Mouse (Mus musculus) CH12.LX (cell line): ENCODE measurements at regions not wholly inside any gene's neighbourhood (a gene's known extent, or its start where the extent isn't known, plus 50 kb on each side); places are given as distances from the start of the nearest gene placed in this dataset.

ENCODE experiments used
- DNase-seq: peaks from one replicate; pipeline ENCODE4 v3.0.0-alpha.2; 2013; ENCODE audit errors: extremely low read depth
- H3K27ac ChIP-seq: 2 replicates; pipeline ENCODE4 v1.5.1; 2012; ENCODE audit warnings: low read depth, mild to moderate bottlenecking, control low read depth, moderate library complexity; ENCODE audit not compliant: insufficient read depth
- H3K27me3 ChIP-seq: replicated peaks from 2 replicates; pipeline ENCODE3; 2012; ENCODE audit warnings: inconsistent platforms
- H3K36me3 ChIP-seq, 2 experiments: replicated peaks in 1 of 2; 2 replicates each; pipeline versions ENCODE3 to v1.6.1; 2012; ENCODE audit warnings: inconsistent platforms in 1 of 2, low read length in 1 of 2, mild to moderate bottlenecking in 1 of 2, mixed read lengths in 1 of 2, moderate library complexity in 1 of 2; ENCODE audit not compliant: control insufficient read depth in 1 of 2, insufficient read depth in 1 of 2
- H3K4me1 ChIP-seq, 2 experiments: 2 replicates each; pipeline ENCODE4 v1.6.1; 2012; ENCODE audit warnings: inconsistent platforms in 1 of 2, moderate library complexity in 1 of 2; ENCODE audit not compliant: insufficient read depth in 2 of 2, control insufficient read depth in 1 of 2
- H3K4me2 ChIP-seq: 2 replicates; pipeline ENCODE4 v1.6.1; 2012; ENCODE audit warnings: low read depth, mild to moderate bottlenecking, control low read depth; ENCODE audit not compliant: poor library complexity, insufficient read depth, severe bottlenecking
- H3K4me3 ChIP-seq, 3 experiments: fragments of 150-350 bp in 1 of 3; sonication (generic) in 1 of 3; replicated peaks in 1 of 3; 2 replicates each; pipeline versions ENCODE3 to v1.5.1; 2011 to 2012; ENCODE audit warnings: low read depth in 2 of 3, low read length in 2 of 3, mild to moderate bottlenecking in 2 of 3, moderate library complexity in 2 of 3, control low read depth in 1 of 3, improper control_type of control experiment in 1 of 3, inconsistent platforms in 1 of 3, mixed read lengths in 1 of 3; ENCODE audit not compliant: poor library complexity in 1 of 3
- H3K79me2 ChIP-seq: replicated peaks from 2 replicates; pipeline ENCODE4 v1.6.1; 2012; ENCODE audit warnings: mild to moderate bottlenecking, moderate library complexity; ENCODE audit not compliant: control insufficient read depth, poor library complexity, insufficient read depth, severe bottlenecking; ENCODE audit errors: extremely low read depth
- H3K9ac ChIP-seq: 2 replicates; pipeline ENCODE4 v1.6.1; 2012; ENCODE audit warnings: low read depth, mild to moderate bottlenecking, control low read depth, moderate library complexity; ENCODE audit not compliant: insufficient read depth
- H3K9me3 ChIP-seq: replicated peaks from 2 replicates; pipeline ENCODE3; 2012; ENCODE audit warnings: low read length, inconsistent platforms, mixed read lengths
- BHLHE40 ChIP-seq: IDR thresholded peaks from 2 replicates; pipeline ENCODE4 v1.6.1; 2011; ENCODE audit warnings: mild to moderate bottlenecking, low read depth, low read length, improper control_type of control experiment
- ELF1 ChIP-seq: IDR thresholded peaks from 2 replicates; pipeline ENCODE4 v1.6.1; 2014; ENCODE audit warnings: low read depth, mild to moderate bottlenecking, inconsistent platforms, low read length, improper control_type of control experiment
- EP300 ChIP-seq: IDR thresholded peaks from 2 replicates; pipeline ENCODE4 v1.6.1; 2011; ENCODE audit warnings: low read length, improper control_type of control experiment
- GABPA ChIP-seq: IDR thresholded peaks from 2 replicates; pipeline ENCODE4 v1.6.1; 2012; ENCODE audit warnings: low read depth, low read length, improper control_type of control experiment, inconsistent platforms; ENCODE audit not compliant: insufficient replicate concordance
- HCFC1 ChIP-seq: IDR thresholded peaks from 2 replicates; pipeline ENCODE4 v1.6.1; 2012; ENCODE audit warnings: low read depth, mild to moderate bottlenecking, inconsistent platforms, low read length, improper control_type of control experiment
- IRF4 ChIP-seq: IDR thresholded peaks from 2 replicates; pipeline ENCODE4 v1.6.1; 2014; ENCODE audit warnings: low read depth, mild to moderate bottlenecking, inconsistent platforms, low read length, improper control_type of control experiment
- JUN ChIP-seq: IDR thresholded peaks from 2 replicates; pipeline ENCODE4 v1.6.1; 2011; ENCODE audit warnings: low read depth, mild to moderate bottlenecking, low read length, improper control_type of control experiment, moderate library complexity; ENCODE audit not compliant: insufficient read depth
- KAT2A ChIP-seq: IDR thresholded peaks from 2 replicates; pipeline ENCODE4 v1.6.1; 2012; ENCODE audit warnings: low read length, improper control_type of control experiment, inconsistent platforms; ENCODE audit not compliant: insufficient replicate concordance
- MAFK ChIP-seq: IDR thresholded peaks from 2 replicates; pipeline ENCODE4 v1.6.1; 2011; ENCODE audit warnings: low read length, improper control_type of control experiment; ENCODE audit not compliant: insufficient replicate concordance
- MAX ChIP-seq: IDR thresholded peaks from 2 replicates; pipeline ENCODE4 v1.6.1; 2011; ENCODE audit warnings: low read length, improper control_type of control experiment
- MAZ ChIP-seq: IDR thresholded peaks from 2 replicates; pipeline ENCODE4 v1.6.1; 2012; ENCODE audit warnings: low read depth, mild to moderate bottlenecking, inconsistent platforms, low read length, improper control_type of control experiment, moderate library complexity
- MEF2A ChIP-seq: IDR thresholded peaks from 2 replicates; pipeline ENCODE4 v1.6.1; 2014; ENCODE audit warnings: low read depth, mild to moderate bottlenecking, inconsistent platforms, low read length, improper control_type of control experiment, borderline replicate concordance
- MXI1 ChIP-seq: IDR thresholded peaks from 2 replicates; pipeline ENCODE4 v1.6.1; 2011; ENCODE audit warnings: mild to moderate bottlenecking, low read depth, low read length, improper control_type of control experiment
- MYC ChIP-seq: IDR thresholded peaks from 2 replicates; pipeline ENCODE4 v1.6.1; 2011; ENCODE audit warnings: low read depth, mild to moderate bottlenecking, improper control_type of control experiment, low read length
- NRF1 ChIP-seq: IDR thresholded peaks from 2 replicates; pipeline ENCODE4 v1.6.1; 2014; ENCODE audit warnings: low read depth, mild to moderate bottlenecking, inconsistent platforms, low read length, improper control_type of control experiment, moderate library complexity
- PAX5 ChIP-seq: IDR thresholded peaks from 2 replicates; pipeline ENCODE4 v1.6.1; 2012; ENCODE audit warnings: low read length, inconsistent platforms, mixed read lengths
- POLR2A ChIP-seq: IDR thresholded peaks from 2 replicates; pipeline ENCODE4 v1.6.1; 2011; ENCODE audit warnings: low read depth, mild to moderate bottlenecking, improper control_type of control experiment, low read length
- RAD21 ChIP-seq: IDR thresholded peaks from 2 replicates; pipeline ENCODE4 v1.6.1; 2011; ENCODE audit warnings: low read depth, mild to moderate bottlenecking, low read length, improper control_type of control experiment, moderate library complexity
- RCOR1 ChIP-seq: conservative IDR thresholded peaks from 2 replicates; pipeline ENCODE4 v1.6.1; 2012; ENCODE audit warnings: low read depth, mild to moderate bottlenecking, inconsistent platforms, low read length, improper control_type of control experiment
- SIN3A ChIP-seq: IDR thresholded peaks from 2 replicates; pipeline ENCODE4 v1.6.1; 2012; ENCODE audit warnings: low read length, improper control_type of control experiment, inconsistent platforms
- TBP ChIP-seq: conservative IDR thresholded peaks from 2 replicates; pipeline ENCODE4 v1.6.1; 2011; ENCODE audit warnings: low read depth, low read length, improper control_type of control experiment
- TCF12 ChIP-seq: IDR thresholded peaks from 2 replicates; pipeline ENCODE4 v1.6.1; 2014; ENCODE audit warnings: low read depth, mild to moderate bottlenecking, inconsistent platforms, low read length, improper control_type of control experiment
- UBTF ChIP-seq: IDR thresholded peaks from 2 replicates; pipeline ENCODE4 v1.6.1; 2012; ENCODE audit warnings: low read depth, mild to moderate bottlenecking, inconsistent platforms, low read length, improper control_type of control experiment, moderate library complexity
- USF2 ChIP-seq: conservative IDR thresholded peaks from 2 replicates; pipeline ENCODE4 v1.6.1; 2011; ENCODE audit warnings: low read depth, low read length, improper control_type of control experiment
- ZC3H11A ChIP-seq: IDR thresholded peaks from 2 replicates; pipeline ENCODE4 v1.6.1; 2012; ENCODE audit warnings: low read depth, mild to moderate bottlenecking, inconsistent platforms, low read length, improper control_type of control experiment
- ZNF384 ChIP-seq: IDR thresholded peaks from 2 replicates; pipeline ENCODE4 v1.6.1; 2012; ENCODE audit warnings: low read depth, low read length, improper control_type of control experiment, inconsistent platforms
- dilution Hi-C: fragments of 300-500 bp; cut with MboI; formaldehyde crosslinking; loops from 2 replicates; pipeline ENCODE4 v1.14.3; 2020; ENCODE audit warnings: low sequenced_read_pairs; ENCODE audit not compliant: extremely low pct_unique_long_range_greater_than_20kb, extremely low pct_ligation_motif_present
- in situ Hi-C: fragments of 300-500 bp; cut with MboI; formaldehyde crosslinking; loops from 3 replicates; pipeline ENCODE4 v1.14.3; 2019; ENCODE audit warnings: low sequenced_read_pairs, low pct_ligation_motif_present, low pct_unique_long_range_greater_than_20kb, mixed read lengths

GRCm38 (mm10) chr15:59138393-59139107, 249.5 kb downstream of the Gm49356 start:
- Histone ChIP-seq H3K27me3 (no peaks in the 10 kb centered on the region), H3K4me3 (no peak overlapping the region)
- TF ChIP-seq USF2, result no peak
- no peak for TF ChIP-seq BHLHE40
- TF ChIP-seq RAD21, result no peak
- TF ChIP-seq, all 38 proteins: peak for 0
- no peak overlapping the region for H3K27ac ChIP-seq
- H3K4me2 ChIP-seq, result no peak overlapping the region
- H3K9me3 ChIP-seq, result peaks cover 8% of the 10 kb centered on the region
- in situ Hi-C loops (no loop called here), dilution Hi-C loops (no loop called here)
- DNase-seq, result no peak
- no peaks in the 10 kb centered on the region for H3K79me2 ChIP-seq
- no peaks in the 10 kb centered on the region for H3K36me3 ChIP-seq
- no peak overlapping the region for H3K9ac ChIP-seq
- H3K4me1 ChIP-seq, result no peaks in the 10 kb centered on the region

- dilution Hi-C loops, result no loop called here
Observed at GRCm38 (mm10) chr15:59141621-59142020, 252.5 kb downstream of the Gm49356 start.

DNA sequence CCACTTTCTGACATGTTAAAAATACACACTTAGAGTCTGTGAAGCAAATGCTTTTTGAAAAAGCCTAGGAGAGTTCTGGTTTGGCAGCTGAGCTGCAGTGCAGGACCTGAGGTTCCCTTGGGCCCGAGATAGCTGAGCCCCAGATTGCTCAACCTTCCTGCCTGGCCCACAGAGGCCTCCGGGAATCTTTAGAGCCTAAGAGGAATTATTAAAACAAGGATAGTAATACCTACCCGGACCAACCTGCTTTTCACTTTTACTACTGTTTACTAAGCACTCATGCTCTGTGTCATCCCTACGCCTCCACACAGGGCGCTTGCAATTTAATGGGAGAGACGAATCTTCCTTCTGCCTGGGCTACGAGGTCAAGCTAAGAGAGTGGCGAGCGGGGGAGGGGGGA, 253.4 kb downstream of the Gm49356 start:
- no peak overlapping the region for H3K27ac ChIP-seq
- in situ Hi-C loops, result no loop called here
- H3K79me2 ChIP-seq, result no peaks in the 10 kb centered on the region
- H3K9ac ChIP-seq, result no peak overlapping the region
- peaks cover 6 to 13% of the 10 kb centered on the region in 2 experiments for H3K4me1 ChIP-seq
- H3K36me3 ChIP-seq, result no peaks in the 10 kb centered on the region
- H3K4me3 ChIP-seq, result no peak overlapping the region
- dilution Hi-C loops, result no loop called here
- no peak for TF ChIP-seq TBP
- no peak for TF ChIP-seq HCFC1
- TF ChIP-seq ZC3H11A, result no peak
- no peak for TF ChIP-seq EP300
- TF ChIP-seq MEF2A, result no peak
- TF ChIP-seq USF2, result no peak
- no peak for TF ChIP-seq POLR2A
- no peak for TF ChIP-seq ELF1
- TF ChIP-seq TCF12, result no peak
- TF ChIP-seq PAX5, result no peak
- no peak for TF ChIP-seq IRF4
- no peak for TF ChIP-seq GABPA
- no peak for TF ChIP-seq MXI1
- no peak for TF ChIP-seq MAFK
- TF ChIP-seq SIN3A, result no peak
- TF ChIP-seq UBTF, result no peak
- no peak for TF ChIP-seq MAX
- no peaks in the 10 kb centered on the region for H3K9me3 ChIP-seq
- no peak overlapping the region for H3K4me2 ChIP-seq
- no peaks in the 10 kb centered on the region for H3K27me3 ChIP-seq
- DNase-seq, result no peak

More at GRCm38 (mm10) chr15:59141621-59142020, 252.5 kb downstream of the Gm49356 start:
- Histone ChIP-seq H3K4me2 (no peak overlapping the region), H3K4me1 (peaks cover 6 to 13% of the 10 kb centered on the region in 2 experiments), H3K27ac (no peak overlapping the region), H3K9ac (no peak overlapping the region), H3K4me3 (no peak overlapping the region), H3K36me3 (no peaks in the 10 kb centered on the region), H3K9me3 (peaks cover under 1% of the 10 kb centered on the region), H3K79me2 (no peaks in the 10 kb centered on the region), H3K27me3 (no peaks in the 10 kb centered on the region)
- TF ChIP-seq HCFC1 (no peak), ZNF384 (no peak), RCOR1 (no peak), TCF12 (no peak), KAT2A (no peak), NRF1 (no peak), GABPA (no peak), MYC (no peak), MAZ (no peak), SIN3A (no peak), POLR2A (no peak), JUN (no peak)
- in situ Hi-C loops, result no loop called here
- no peak for DNase-seq
